Mouse (Mus musculus): ENCODE data around the gene Siae.

Gene Siae

GRCm38 (mm10) chr9:37681123-37681522 lies 125.6 kb downstream of the Siae start:
- no peak for DNase-seq (ENCODE audit: low spot score)

- no peak for DNase-seq (ENCODE audit: low spot score)
Measured at GRCm38 (mm10) chr9:37687288-37687940, 131.9 kb downstream of the Siae start.

- no peak for DNase-seq (ENCODE audit: low spot score)
Measured at GRCm38 (mm10) chr9:37687941-37688303, 132.4 kb downstream of the Siae start.

GRCm38 (mm10) chr9:37689970-37690686 lies 134.6 kb downstream of the Siae start:
- peak; percentile 78 for DNase-seq (ENCODE audit: low spot score)
